Mouse (Mus musculus): ENCODE results near the gene Bcas3. TPM values are rescaled to one million over a fixed set of nuclear protein-coding genes. Genes with fewer than 3 reads are reported as not detected.

The Bcas3 gene
- polyA plus RNA-seq, 1 experiment from 2014 or later: 30.6 TPM

GRCm38 (mm10) chr11:85361621-85362020 lies 8.7 kb downstream of the Bcas3 start:
- no peak for ATAC-seq (ENCODE audit: low FRiP score, low TSS enrichment)
- H3K36me3 ChIP-seq (ENCODE audit: control insufficient read depth, insufficient read depth, low read length): peaks cover 9% of the 10 kb centered on the region; the same call in 1 of the 2 replicates
- no peak overlapping the region for H3K9ac ChIP-seq (ENCODE audit: low read depth, low read length)
- no peak overlapping the region for H3K27ac ChIP-seq (ENCODE audit: low read depth, low read length)
- no peaks in the 10 kb centered on the region for H3K9me3 ChIP-seq (ENCODE audit: control insufficient read depth, low read length)
- H3K4me3 ChIP-seq (ENCODE audit: low read length): no peak overlapping the region
- WGBS: 87% methylated on average over 8 of the region's 8 CpGs
- no peaks in the 10 kb centered on the region for H3K4me1 ChIP-seq (ENCODE audit: control insufficient read depth, insufficient read depth, low read length)
- H3K27me3 ChIP-seq (ENCODE audit: control insufficient read depth, insufficient read depth, low read length): no peaks in the 10 kb centered on the region
- H3K4me2 ChIP-seq (replicated peaks; ENCODE audit: low read depth, low read length): no peak overlapping the region

- H3K4me2 ChIP-seq (replicated peaks; ENCODE audit: low read depth, low read length): no peak overlapping the region
- no peak for ATAC-seq (ENCODE audit: low FRiP score, low TSS enrichment)
- no peak overlapping the region for H3K9ac ChIP-seq (ENCODE audit: low read depth, low read length)
- peaks cover 6% of the 10 kb centered on the region; the same call in 1 of the 2 replicates for H3K36me3 ChIP-seq (ENCODE audit: control insufficient read depth, insufficient read depth, low read length)
- H3K27ac ChIP-seq (ENCODE audit: low read depth, low read length): no peak overlapping the region
- H3K9me3 ChIP-seq (ENCODE audit: control insufficient read depth, low read length): no peaks in the 10 kb centered on the region
- no peaks in the 10 kb centered on the region for H3K4me1 ChIP-seq (ENCODE audit: control insufficient read depth, insufficient read depth, low read length)
- no peaks in the 10 kb centered on the region for H3K27me3 ChIP-seq (ENCODE audit: control insufficient read depth, insufficient read depth, low read length)
- no peak overlapping the region for H3K4me3 ChIP-seq (ENCODE audit: low read length)
- 91% methylated on average over 3 of the region's 3 CpGs for WGBS
These were observed 13.2 kb downstream of the Bcas3 start for GRCm38 (mm10) chr11:85366168-85366567.

- Histone ChIP-seq H3K4me3 (ENCODE audit: low read length) (no peak overlapping the region), H3K27me3 (ENCODE audit: control insufficient read depth, insufficient read depth, low read length) (no peaks in the 10 kb centered on the region), H3K36me3 (ENCODE audit: control insufficient read depth, insufficient read depth, low read length) (peaks cover 3% of the 10 kb centered on the region; the same call in 1 of the 2 replicates), H3K4me1 (ENCODE audit: control insufficient read depth, insufficient read depth, low read length) (no peaks in the 10 kb centered on the region), H3K9me3 (ENCODE audit: control insufficient read depth, low read length) (no peaks in the 10 kb centered on the region), H3K27ac (ENCODE audit: low read depth, low read length) (no peak overlapping the region), H3K4me2 (replicated peaks; ENCODE audit: low read depth, low read length) (no peak overlapping the region), H3K9ac (ENCODE audit: low read depth, low read length) (no peak overlapping the region)
- 83% methylated on average over 3 of the region's 3 CpGs for WGBS
- no peak for ATAC-seq (ENCODE audit: low FRiP score, low TSS enrichment)
These were observed 14.9 kb downstream of the Bcas3 start for GRCm38 (mm10) chr11:85367823-85368222.

GRCm38 (mm10) chr11:85379091-85379490 lies 26.1 kb downstream of the Bcas3 start:
- 88% methylated on average over 3 of the region's 3 CpGs for WGBS
- Histone ChIP-seq H3K27ac (ENCODE audit: low read depth, low read length) (no peak overlapping the region), H3K9ac (ENCODE audit: low read depth, low read length) (no peak overlapping the region), H3K9me3 (ENCODE audit: control insufficient read depth, low read length) (no peaks in the 10 kb centered on the region), H3K4me3 (ENCODE audit: low read length) (no peak overlapping the region), H3K4me1 (ENCODE audit: control insufficient read depth, insufficient read depth, low read length) (no peaks in the 10 kb centered on the region), H3K27me3 (ENCODE audit: control insufficient read depth, insufficient read depth, low read length) (no peaks in the 10 kb centered on the region), H3K36me3 (ENCODE audit: control insufficient read depth, insufficient read depth, low read length) (no peaks in the 10 kb centered on the region), H3K4me2 (replicated peaks; ENCODE audit: low read depth, low read length) (no peak overlapping the region)
- ATAC-seq (ENCODE audit: low FRiP score, low TSS enrichment): no peak

GRCm38 (mm10) chr11:85380046-85380445 lies 27.1 kb downstream of the Bcas3 start:
- 35% methylated on average over 1 of the region's 1 CpGs for WGBS
- ATAC-seq (ENCODE audit: low FRiP score, low TSS enrichment): no peak
- Histone ChIP-seq H3K4me1 (ENCODE audit: control insufficient read depth, insufficient read depth, low read length) (no peaks in the 10 kb centered on the region), H3K9me3 (ENCODE audit: control insufficient read depth, low read length) (no peaks in the 10 kb centered on the region), H3K4me3 (ENCODE audit: low read length) (no peak overlapping the region), H3K9ac (ENCODE audit: low read depth, low read length) (no peak overlapping the region), H3K4me2 (replicated peaks; ENCODE audit: low read depth, low read length) (no peak overlapping the region), H3K27ac (ENCODE audit: low read depth, low read length) (no peak overlapping the region), H3K27me3 (ENCODE audit: control insufficient read depth, insufficient read depth, low read length) (no peaks in the 10 kb centered on the region), H3K36me3 (ENCODE audit: control insufficient read depth, insufficient read depth, low read length) (no peaks in the 10 kb centered on the region)

GRCm38 (mm10) chr11:85382055-85382454 lies 29.1 kb downstream of the Bcas3 start:
- WGBS: 12% methylated on average over 4 of the region's 4 CpGs
- Histone ChIP-seq H3K27me3 (ENCODE audit: control insufficient read depth, insufficient read depth, low read length) (no peaks in the 10 kb centered on the region), H3K36me3 (ENCODE audit: control insufficient read depth, insufficient read depth, low read length) (no peaks in the 10 kb centered on the region), H3K9ac (ENCODE audit: low read depth, low read length) (no peak overlapping the region), H3K9me3 (ENCODE audit: control insufficient read depth, low read length) (no peaks in the 10 kb centered on the region), H3K27ac (ENCODE audit: low read depth, low read length) (no peak overlapping the region), H3K4me1 (ENCODE audit: control insufficient read depth, insufficient read depth, low read length) (no peaks in the 10 kb centered on the region), H3K4me2 (replicated peaks; ENCODE audit: low read depth, low read length) (no peak overlapping the region), H3K4me3 (ENCODE audit: low read length) (no peak overlapping the region)
- peak; percentile 69; the same call in 1 of the 2 replicates for ATAC-seq (ENCODE audit: low FRiP score, low TSS enrichment)

GRCm38 (mm10) chr11:85383975-85384821 lies 31.2 kb downstream of the Bcas3 start:
- H3K27me3 ChIP-seq (ENCODE audit: control insufficient read depth, insufficient read depth, low read length): no peaks in the 10 kb centered on the region
- no peak overlapping the region for H3K4me3 ChIP-seq (ENCODE audit: low read length)
- no peaks in the 10 kb centered on the region for H3K4me1 ChIP-seq (ENCODE audit: control insufficient read depth, insufficient read depth, low read length)
- WGBS: 55% methylated on average over 7 of the region's 7 CpGs
- H3K27ac ChIP-seq (ENCODE audit: low read depth, low read length): no peak overlapping the region
- H3K36me3 ChIP-seq (ENCODE audit: control insufficient read depth, insufficient read depth, low read length): no peaks in the 10 kb centered on the region
- no peaks in the 10 kb centered on the region for H3K9me3 ChIP-seq (ENCODE audit: control insufficient read depth, low read length)
- H3K9ac ChIP-seq (ENCODE audit: low read depth, low read length): no peak overlapping the region
- no peak overlapping the region for H3K4me2 ChIP-seq (replicated peaks; ENCODE audit: low read depth, low read length)
- no peak for ATAC-seq (ENCODE audit: low FRiP score, low TSS enrichment)

- Histone ChIP-seq H3K9ac (ENCODE audit: low read depth, low read length) (0 out of 2 replicates have a peak overlapping the region, but pooled peaks have one; percentile 28), H3K4me3 (ENCODE audit: low read length) (no peak overlapping the region), H3K36me3 (ENCODE audit: control insufficient read depth, insufficient read depth, low read length) (no peaks in the 10 kb centered on the region), H3K27ac (ENCODE audit: low read depth, low read length) (peak overlapping the region; percentile 48; the same call in 1 of the 2 replicates), H3K4me2 (replicated peaks; ENCODE audit: low read depth, low read length) (no peak overlapping the region), H3K4me1 (ENCODE audit: control insufficient read depth, insufficient read depth, low read length) (no peaks in the 10 kb centered on the region), H3K9me3 (ENCODE audit: control insufficient read depth, low read length) (no peaks in the 10 kb centered on the region), H3K27me3 (ENCODE audit: control insufficient read depth, insufficient read depth, low read length) (no peaks in the 10 kb centered on the region)
- 65% methylated on average over 12 of the region's 12 CpGs for WGBS
- no peak for ATAC-seq (ENCODE audit: low FRiP score, low TSS enrichment)
These were observed 39.4 kb downstream of the Bcas3 start for GRCm38 (mm10) chr11:85392179-85392863.

- 48% methylated on average over 9 of the region's 9 CpGs for WGBS
- Histone ChIP-seq H3K9ac (ENCODE audit: low read depth, low read length) (peak overlapping the region; percentile 28; the same call in 1 of the 2 replicates), H3K9me3 (ENCODE audit: control insufficient read depth, low read length) (no peaks in the 10 kb centered on the region), H3K36me3 (ENCODE audit: control insufficient read depth, insufficient read depth, low read length) (no peaks in the 10 kb centered on the region), H3K4me2 (replicated peaks; ENCODE audit: low read depth, low read length) (no peak overlapping the region), H3K4me3 (ENCODE audit: low read length) (no peak overlapping the region), H3K4me1 (ENCODE audit: control insufficient read depth, insufficient read depth, low read length) (no peaks in the 10 kb centered on the region), H3K27ac (ENCODE audit: low read depth, low read length) (peak overlapping the region; percentile 48; the same call in 1 of the 2 replicates), H3K27me3 (ENCODE audit: control insufficient read depth, insufficient read depth, low read length) (no peaks in the 10 kb centered on the region)
- ATAC-seq (ENCODE audit: low FRiP score, low TSS enrichment): no peak
These were observed 39.9 kb downstream of the Bcas3 start for GRCm38 (mm10) chr11:85392864-85393220.

Measured in kidney, embryonic 14.5 days (tissue).